Mouse (Mus musculus): ENCODE data around the gene Palm2. TPM values are rescaled to one million over a fixed set of nuclear protein-coding genes. Genes with fewer than 3 reads are reported as not detected.

Gene Palm2
- polyA plus RNA-seq, 1 experiment from 2014 or later: 5.8 TPM

GRCm38 (mm10) chr4:57703574-57704470 is 269.8 kb downstream of the Palm2 start:
- Histone ChIP-seq H3K27me3 (no peaks in the 10 kb centered on the region), H3K4me3 (no peak overlapping the region), H3K4me1 (no peaks in the 10 kb centered on the region), H3K4me2 (replicated peaks) (no peak overlapping the region), H3K36me3 (no peaks in the 10 kb centered on the region), H3K9ac (replicated peaks) (no peak overlapping the region), H3K27ac (replicated peaks) (no peak overlapping the region), H3K9me3 (no peaks in the 10 kb centered on the region)
- no peak for ATAC-seq (replicated peaks)
- 81% methylated on average over 11 of the region's 11 CpGs for WGBS

- Histone ChIP-seq H3K4me3 (no peak overlapping the region), H3K27ac (replicated peaks) (no peak overlapping the region), H3K27me3 (no peaks in the 10 kb centered on the region), H3K4me2 (replicated peaks) (no peak overlapping the region), H3K4me1 (no peaks in the 10 kb centered on the region), H3K9me3 (no peaks in the 10 kb centered on the region), H3K36me3 (no peaks in the 10 kb centered on the region), H3K9ac (replicated peaks) (no peak overlapping the region)
- WGBS: 88% methylated on average over 7 of the region's 7 CpGs
- no peak for ATAC-seq (replicated peaks)
Observed at GRCm38 (mm10) chr4:57704575-57704974, 270.5 kb downstream of the Palm2 start.

- H3K4me2 ChIP-seq (replicated peaks): no peak overlapping the region
- no peak for ATAC-seq (replicated peaks)
- H3K4me1 ChIP-seq: no peaks in the 10 kb centered on the region
- H3K9ac ChIP-seq (replicated peaks): no peak overlapping the region
- no peaks in the 10 kb centered on the region for H3K36me3 ChIP-seq
- H3K27me3 ChIP-seq: no peaks in the 10 kb centered on the region
- H3K9me3 ChIP-seq: no peaks in the 10 kb centered on the region
- H3K27ac ChIP-seq (replicated peaks): no peak overlapping the region
- no peak overlapping the region for H3K4me3 ChIP-seq
Observed at GRCm38 (mm10) chr4:57715849-57716248, 281.8 kb downstream of the Palm2 start.

- H3K4me3 ChIP-seq: no peak overlapping the region
- WGBS: 45% methylated on average over 4 of the region's 4 CpGs
- no peaks in the 10 kb centered on the region for H3K9me3 ChIP-seq
- H3K36me3 ChIP-seq: no peaks in the 10 kb centered on the region
- ATAC-seq (replicated peaks): no peak
- H3K9ac ChIP-seq (replicated peaks): no peak overlapping the region
- no peak overlapping the region for H3K4me2 ChIP-seq (replicated peaks)
- H3K27me3 ChIP-seq: no peaks in the 10 kb centered on the region
- no peaks in the 10 kb centered on the region for H3K4me1 ChIP-seq
- H3K27ac ChIP-seq (replicated peaks): no peak overlapping the region
Observed at GRCm38 (mm10) chr4:57716735-57717134, 282.7 kb downstream of the Palm2 start.

- Histone ChIP-seq H3K36me3 (no peaks in the 10 kb centered on the region), H3K9me3 (no peaks in the 10 kb centered on the region)
- 84% methylated on average over 9 of the region's 9 CpGs for WGBS
Observed at GRCm38 (mm10) chr4:57717354-57717753, 283.3 kb downstream of the Palm2 start, which contains the start of gene Akap2. Gene Akap2 (plus strand): TSS chr4:57717657.

GRCm38 (mm10) chr4:57719370-57719769 is 285.3 kb downstream of the Palm2 start:
- no peaks in the 10 kb centered on the region for H3K4me1 ChIP-seq
- H3K27ac ChIP-seq (replicated peaks): no peak overlapping the region
- WGBS: 93% methylated on average over 1 of the region's 1 CpGs
- H3K4me2 ChIP-seq (replicated peaks): no peak overlapping the region
- ATAC-seq (replicated peaks): no peak
- no peaks in the 10 kb centered on the region for H3K9me3 ChIP-seq
- H3K4me3 ChIP-seq: no peak overlapping the region
- H3K27me3 ChIP-seq: no peaks in the 10 kb centered on the region
- H3K36me3 ChIP-seq: no peaks in the 10 kb centered on the region
- no peak overlapping the region for H3K9ac ChIP-seq (replicated peaks)

More at GRCm38 (mm10) chr4:57717354-57717753, 283.3 kb downstream of the Palm2 start, which contains the start of gene Akap2:
- no peak within 1 kb of the TSS for H3K4me3 ChIP-seq
- H3K27me3 ChIP-seq: no peaks in the 10 kb centered on the region
- no peaks in the 10 kb centered on the region for H3K4me1 ChIP-seq
- H3K27ac ChIP-seq (replicated peaks): no peak within 1 kb of the TSS
- H3K9ac ChIP-seq (replicated peaks): no peak within 1 kb of the TSS
- no peak for ATAC-seq (replicated peaks)
- no peak within 1 kb of the TSS for H3K4me2 ChIP-seq (replicated peaks)

GRCm38 (mm10) chr4:57720869-57721361 is 286.9 kb downstream of the Palm2 start:
- no peaks in the 10 kb centered on the region for H3K27me3 ChIP-seq
- H3K36me3 ChIP-seq: no peaks in the 10 kb centered on the region
- H3K4me2 ChIP-seq (replicated peaks): no peak overlapping the region
- H3K9ac ChIP-seq (replicated peaks): no peak overlapping the region
- no peaks in the 10 kb centered on the region for H3K4me1 ChIP-seq
- no peak overlapping the region for H3K4me3 ChIP-seq
- no peak for ATAC-seq (replicated peaks)
- H3K27ac ChIP-seq (replicated peaks): no peak overlapping the region
- WGBS: 26% methylated on average over 7 of the region's 7 CpGs
- no peaks in the 10 kb centered on the region for H3K9me3 ChIP-seq

GRCm38 (mm10) chr4:57722296-57722695 is 288.2 kb downstream of the Palm2 start:
- 90% methylated on average over 4 of the region's 4 CpGs for WGBS
- Histone ChIP-seq H3K9me3 (no peaks in the 10 kb centered on the region), H3K27ac (replicated peaks) (no peak overlapping the region), H3K4me1 (no peaks in the 10 kb centered on the region), H3K4me2 (replicated peaks) (no peak overlapping the region), H3K9ac (replicated peaks) (no peak overlapping the region), H3K4me3 (no peak overlapping the region), H3K27me3 (no peaks in the 10 kb centered on the region), H3K36me3 (no peaks in the 10 kb centered on the region)
- no peak for ATAC-seq (replicated peaks)

- no peaks in the 10 kb centered on the region for H3K36me3 ChIP-seq
- WGBS: 71% methylated on average over 2 of the region's 2 CpGs
- no peak overlapping the region for H3K4me3 ChIP-seq
- H3K9ac ChIP-seq (replicated peaks): no peak overlapping the region
- H3K4me2 ChIP-seq (replicated peaks): no peak overlapping the region
- ATAC-seq (replicated peaks): no peak
- no peaks in the 10 kb centered on the region for H3K4me1 ChIP-seq
- no peaks in the 10 kb centered on the region for H3K27me3 ChIP-seq
- H3K9me3 ChIP-seq: no peaks in the 10 kb centered on the region
- H3K27ac ChIP-seq (replicated peaks): no peak overlapping the region
Observed at GRCm38 (mm10) chr4:57723659-57724058, 289.6 kb downstream of the Palm2 start.

GRCm38 (mm10) chr4:57725569-57725968 is 291.5 kb downstream of the Palm2 start:
- Histone ChIP-seq H3K9ac (replicated peaks) (no peak overlapping the region), H3K9me3 (no peaks in the 10 kb centered on the region), H3K36me3 (no peaks in the 10 kb centered on the region), H3K27me3 (no peaks in the 10 kb centered on the region), H3K27ac (replicated peaks) (no peak overlapping the region), H3K4me3 (no peak overlapping the region), H3K4me1 (no peaks in the 10 kb centered on the region), H3K4me2 (replicated peaks) (no peak overlapping the region)
- no peak for ATAC-seq (replicated peaks)
- 81% methylated on average over 1 of the region's 1 CpGs for WGBS

- no peaks in the 10 kb centered on the region for H3K27me3 ChIP-seq
- H3K9ac ChIP-seq (replicated peaks): no peak overlapping the region
- no peaks in the 10 kb centered on the region for H3K4me1 ChIP-seq
- no peak for ATAC-seq (replicated peaks)
- no peak overlapping the region for H3K27ac ChIP-seq (replicated peaks)
- H3K36me3 ChIP-seq: no peaks in the 10 kb centered on the region
- H3K4me3 ChIP-seq: no peak overlapping the region
- 92% methylated on average over 4 of the region's 4 CpGs for WGBS
- H3K4me2 ChIP-seq (replicated peaks): no peak overlapping the region
- H3K9me3 ChIP-seq: no peaks in the 10 kb centered on the region
Observed at GRCm38 (mm10) chr4:57728611-57729183, 294.6 kb downstream of the Palm2 start.

- Histone ChIP-seq H3K4me2 (replicated peaks) (no peak overlapping the region), H3K4me1 (no peaks in the 10 kb centered on the region), H3K9me3 (no peaks in the 10 kb centered on the region), H3K27me3 (no peaks in the 10 kb centered on the region), H3K36me3 (no peaks in the 10 kb centered on the region), H3K4me3 (no peak overlapping the region), H3K9ac (replicated peaks) (no peak overlapping the region), H3K27ac (replicated peaks) (no peak overlapping the region)
- WGBS: 85% methylated on average over 6 of the region's 6 CpGs
- no peak for ATAC-seq (replicated peaks)
Observed at GRCm38 (mm10) chr4:57730047-57730446, 296.0 kb downstream of the Palm2 start.
